Mouse (Mus musculus) liver, embryonic 14.5 days (tissue): ENCODE measurements around the gene Prr12. TPM values are rescaled to one million over a fixed set of nuclear protein-coding genes. Genes with fewer than 3 reads are reported as not detected.

Experiments
- ATAC-seq: fragments of 200-750 bp; cut with Nextera tagmentation; 2 replicates; pipeline ENCODE4 v1.8.0; 2017; ENCODE audit warnings: moderate number of reproducible peaks, mild to moderate bottlenecking, moderate library complexity; ENCODE audit not compliant: insufficient read depth
- DNase-seq, 3 experiments: peaks; one replicate each; pipeline ENCODE4 v3.0.0-alpha.2; 2012 to 2013; ENCODE audit warnings: low read depth in 3 of 3, low spot score in 3 of 3
- H3K27ac ChIP-seq: fragments of 300-500 bp; sonication (generic); 2 replicates; pipeline ENCODE4 v1.5.1; 2014; ENCODE audit warnings: moderate library complexity, mild to moderate bottlenecking, control low read depth, inconsistent platforms
- H3K27me3 ChIP-seq: fragments of 300-500 bp; sonication (generic); 2 replicates; pipeline ENCODE4 v1.6.1; 2014; ENCODE audit warnings: mild to moderate bottlenecking, low read length, moderate library complexity; ENCODE audit not compliant: control insufficient read depth, insufficient read depth
- H3K36me3 ChIP-seq: fragments of 300-500 bp; sonication (generic); replicated peaks from 2 replicates; pipeline ENCODE4 v1.6.1; 2014; ENCODE audit warnings: low read depth; ENCODE audit not compliant: control insufficient read depth, insufficient read depth
- H3K4me1 ChIP-seq, 2 experiments: fragments of 200-500 bp in 1 of 2; fragments of 300-500 bp in 1 of 2; sonication (generic) in 1 of 2; replicated peaks; 2 replicates each; pipeline ENCODE4 v1.6.1; 2012 to 2014; ENCODE audit warnings: antibody characterized with exemption in 1 of 2, inconsistent platforms in 1 of 2, low read length in 1 of 2; ENCODE audit not compliant: control insufficient read depth in 2 of 2, insufficient read depth in 2 of 2
- H3K4me2 ChIP-seq: fragments of 300-500 bp; sonication (generic); 2 replicates; pipeline ENCODE4 v1.6.1; 2014; ENCODE audit warnings: low read depth, mild to moderate bottlenecking, control low read depth, moderate library complexity
- H3K4me3 ChIP-seq, 2 experiments: fragments of 200-500 bp in 1 of 2; fragments of 300-500 bp in 1 of 2; sonication (generic) in 1 of 2; 2 replicates each; pipeline ENCODE4 v1.5.1; 2012 to 2014; ENCODE audit warnings: low read depth in 2 of 2, low read length in 2 of 2, mild to moderate bottlenecking in 2 of 2, control low read depth in 1 of 2, inconsistent platforms in 1 of 2, moderate library complexity in 1 of 2; ENCODE audit not compliant: insufficient read depth in 1 of 2
- H3K9ac ChIP-seq: fragments of 300-500 bp; sonication (generic); replicated peaks from 2 replicates; pipeline ENCODE4 v1.6.1; 2014; ENCODE audit warnings: mild to moderate bottlenecking, control low read depth, moderate library complexity
- H3K9me3 ChIP-seq: fragments of 300-500 bp; sonication (generic); 2 replicates; pipeline ENCODE4 v1.6.1; 2016; ENCODE audit warnings: low read length, mixed read lengths; ENCODE audit not compliant: control insufficient read depth
- CTCF ChIP-seq: IDR thresholded peaks from 2 replicates; pipeline ENCODE4 v1.5.1; 2016; ENCODE audit warnings: antibody characterized with exemption, low read depth, control low read depth
- EP300 ChIP-seq: IDR thresholded peaks from 2 replicates; pipeline ENCODE4 v1.6.1; 2016; ENCODE audit warnings: antibody characterized with exemption, low read depth
- WGBS: fragments of 180-500 bp; shearing (Covaris S2); extraction: QIAGEN DNeasy Blood & Tissue Kit; methylation state at CpG from one replicate; pipeline ENCODE4 v1.1.7; 2014; ENCODE audit not compliant: insufficient replicate concordance; 5-methylcytosine and 5-hydroxymethylcytosine counted together
- polyA plus RNA-seq, 2 experiments: library from polyadenylated mRNA; depleted of rRNA in 1 of 2; stranded (reverse) in 1 of 2; unstranded in 1 of 2; fragments of >200 nt; fragmentation: Nextera tagmentation in 1 of 2; extraction: Ambion mirVana in 1 of 2; gene quantifications; 2 replicates each; pipeline versions ENCODE4 v1.2.1 to v1.2.3; 2012 to 2014

Gene Prr12
- polyA plus RNA-seq, 2 experiments = 1.9 to 2.6 TPM

- Histone ChIP-seq H3K27ac (no peak overlapping the region), H3K4me3 (no peak overlapping the region), H3K4me1 (peaks cover 5 to 6% of the 10 kb centered on the region in 2 experiments; a peak in 2 of 4 replicates), H3K9ac (no peak overlapping the region), H3K27me3 (no peaks in the 10 kb centered on the region), H3K36me3 (no peaks in the 10 kb centered on the region), H3K9me3 (no peaks in the 10 kb centered on the region), H3K4me2 (no peak overlapping the region)
- TF ChIP-seq EP300 = no peak
- TF ChIP-seq CTCF = no peak
- DNase-seq (no peak), ATAC-seq (0 out of 2 replicates have a peak, but pooled peaks have one; percentile 4)
- 33% methylated on average over 4 of the region's 4 CpGs for WGBS
These were observed 14.7 kb upstream of the Prr12 start for GRCm38 (mm10) chr7:45067190-45067999.

- Histone ChIP-seq H3K9ac (peak within 1 kb of the TSS; percentile 65), H3K27me3 (no peaks in the 10 kb centered on the region), H3K4me3 (peak within 1 kb of the TSS; percentile 71 to 100), H3K27ac (peak within 1 kb of the TSS; percentile 64), H3K9me3 (no peaks in the 10 kb centered on the region), H3K4me2 (peak within 1 kb of the TSS; percentile 59), H3K4me1 (peaks cover 14 to 17% of the 10 kb centered on the region in 2 experiments), H3K36me3 (no peaks in the 10 kb centered on the region)
- ATAC-seq (peak; percentile 90), DNase-seq (peak; percentile 97 to 98 (median 98))
- under 1% methylated on average over 31 of the region's 31 CpGs for WGBS
- TF ChIP-seq CTCF (peak; percentile 53), EP300 (peak; percentile 37; the same call in 1 of the 2 replicates)
These were observed 9.7 kb upstream of the Prr12 start, which contains the start of the genes Nosip and Prrg2 for GRCm38 (mm10) chr7:45062239-45062835. Gene Nosip, plus strand, starts transcription at chr7:45062429. Gene Prrg2, minus strand, starts transcription at chr7:45062677.

GRCm38 (mm10) chr7:45061532-45062075 lies 8.9 kb upstream of the Prr12 start:
- Histone ChIP-seq H3K4me1 (peaks cover 14 to 17% of the 10 kb centered on the region in 2 experiments), H3K4me3 (peak overlapping the region; percentile 12 to 71), H3K27ac (peak overlapping the region; percentile 64), H3K27me3 (no peaks in the 10 kb centered on the region), H3K9me3 (no peaks in the 10 kb centered on the region), H3K36me3 (no peaks in the 10 kb centered on the region), H3K4me2 (peak overlapping the region; percentile 59), H3K9ac (peak overlapping the region; percentile 65)
- no peak for ATAC-seq
- 28% methylated on average over 11 of the region's 11 CpGs for WGBS
- DNase-seq = no peak
- TF ChIP-seq EP300 (no peak), CTCF (no peak)

GRCm38 (mm10) chr7:45060632-45061122 lies 8.0 kb upstream of the Prr12 start:
- 50% methylated on average over 6 of the region's 6 CpGs for WGBS
- no peak for DNase-seq
- Histone ChIP-seq H3K27me3 (no peaks in the 10 kb centered on the region), H3K9ac (no peak overlapping the region; the same call in 1 of the 2 replicates), H3K4me1 (peaks cover 14 to 17% of the 10 kb centered on the region in 2 experiments), H3K27ac (no peak overlapping the region), H3K36me3 (no peaks in the 10 kb centered on the region), H3K4me2 (no peak overlapping the region), H3K9me3 (no peaks in the 10 kb centered on the region), H3K4me3 (no peak overlapping the region)
- ATAC-seq = no peak
- TF ChIP-seq EP300 = no peak
- no peak for TF ChIP-seq CTCF
